Mouse (Mus musculus): ENCODE measurements around the gene Lst1.

The Lst1 gene

DNA sequence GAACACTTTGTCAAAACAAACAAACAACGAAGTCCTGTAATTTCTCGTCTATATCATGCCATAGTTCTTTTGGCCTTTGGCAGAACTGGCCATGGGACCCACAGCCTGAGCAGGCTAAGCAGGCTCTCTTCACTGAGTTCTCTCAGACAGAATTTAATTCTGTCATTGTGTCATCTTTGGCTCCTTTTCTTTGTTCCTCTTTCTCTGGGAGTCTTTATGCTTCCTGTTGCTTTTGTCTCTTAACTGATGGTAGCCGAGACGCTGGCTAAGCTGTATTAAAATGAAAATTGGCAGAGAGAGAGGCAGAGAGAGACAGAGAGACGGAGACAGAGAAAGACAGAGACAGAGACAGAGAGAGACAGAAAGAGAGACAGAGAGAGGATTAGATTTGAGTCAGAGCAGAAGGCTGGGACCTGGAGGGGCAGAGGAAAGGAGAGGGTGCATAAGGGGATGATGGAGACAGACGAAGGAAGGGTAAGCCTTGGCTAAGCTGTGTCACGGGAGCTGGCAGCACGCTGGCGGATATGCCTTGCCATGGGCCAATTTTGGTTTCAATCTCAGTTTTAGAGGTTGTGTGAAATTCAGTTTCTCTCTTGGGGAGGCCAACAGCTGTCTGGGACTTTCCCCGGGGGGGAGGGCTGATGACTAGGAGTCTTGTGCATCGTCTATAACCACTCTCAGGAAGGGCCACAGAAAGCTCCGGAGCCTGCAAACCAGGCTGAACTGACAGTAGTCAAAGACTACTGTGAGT, 21.7 kb upstream of the Lst1 start:
- DNase-seq (ENCODE audit: low spot score), result no peak

DNA sequence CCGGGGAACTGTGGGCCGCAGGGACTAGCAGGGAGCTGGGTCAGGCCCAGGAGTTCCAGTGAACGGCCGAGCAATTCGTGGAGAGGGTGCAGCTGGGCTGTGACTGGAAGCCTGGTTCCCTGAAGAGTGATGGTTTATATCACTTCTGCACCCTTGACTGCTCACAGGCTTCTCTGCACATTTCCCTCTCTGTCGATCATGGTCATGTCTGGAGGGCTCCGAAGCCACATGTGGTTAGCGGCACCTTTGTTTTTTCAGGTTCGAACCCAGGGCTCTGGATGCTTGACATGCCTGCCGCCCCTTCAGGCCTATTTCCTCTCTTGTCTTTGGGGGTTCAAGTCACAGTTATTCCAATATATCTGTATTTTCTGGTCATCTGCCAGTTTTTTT, 17.1 kb upstream of the Lst1 start:
- no peak for DNase-seq (ENCODE audit: low spot score)

DNA sequence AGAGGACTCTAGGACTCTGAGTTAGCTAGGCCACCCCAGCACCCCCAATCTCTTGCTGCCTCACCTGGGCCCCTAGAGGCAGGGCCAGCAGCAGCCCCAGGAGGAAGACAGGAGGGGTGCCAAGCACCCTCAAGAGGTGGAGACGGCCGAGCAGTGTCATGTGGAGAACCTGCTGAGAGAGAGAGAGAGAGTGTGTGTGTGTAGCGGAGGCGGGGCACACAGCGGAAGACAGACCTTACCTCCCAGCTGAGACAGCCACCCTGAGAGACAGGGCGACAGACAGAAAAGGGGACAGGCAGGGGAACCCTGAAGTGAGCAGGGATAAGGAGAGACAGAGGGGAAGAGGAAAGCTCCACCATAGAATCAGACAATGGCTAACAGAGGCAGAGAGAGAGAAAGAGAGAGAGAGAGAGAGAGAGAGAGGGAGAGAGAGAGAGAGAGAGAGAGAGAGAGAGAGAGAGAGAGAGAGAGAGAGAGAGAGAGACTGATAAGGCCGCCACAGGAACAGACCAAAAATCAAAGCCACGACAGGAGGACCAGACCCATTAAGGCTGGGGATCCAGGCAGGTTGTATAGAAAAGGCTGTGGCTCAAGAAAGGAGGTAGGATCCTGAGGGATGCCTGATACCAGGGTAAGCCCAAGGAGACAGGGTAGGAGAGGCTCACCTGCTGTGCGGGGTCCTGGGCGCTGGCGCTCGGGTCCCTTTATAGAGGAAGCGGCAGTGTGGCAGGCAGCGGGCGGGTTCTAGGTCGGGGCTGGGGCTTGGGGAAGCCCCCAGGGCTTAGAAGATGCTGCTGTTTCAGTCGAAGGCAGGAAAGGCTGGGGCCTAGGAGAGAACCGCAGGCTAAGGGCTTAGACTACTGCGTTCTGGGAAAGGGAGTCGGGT, 16.5 kb upstream of the Lst1 start, which contains the start of gene Lta:
Gene Lta, minus strand, starts transcription at position 858 of the 886 bp plus-strand sequence.
- DNase-seq (ENCODE audit: low spot score), result no peak

DNA sequence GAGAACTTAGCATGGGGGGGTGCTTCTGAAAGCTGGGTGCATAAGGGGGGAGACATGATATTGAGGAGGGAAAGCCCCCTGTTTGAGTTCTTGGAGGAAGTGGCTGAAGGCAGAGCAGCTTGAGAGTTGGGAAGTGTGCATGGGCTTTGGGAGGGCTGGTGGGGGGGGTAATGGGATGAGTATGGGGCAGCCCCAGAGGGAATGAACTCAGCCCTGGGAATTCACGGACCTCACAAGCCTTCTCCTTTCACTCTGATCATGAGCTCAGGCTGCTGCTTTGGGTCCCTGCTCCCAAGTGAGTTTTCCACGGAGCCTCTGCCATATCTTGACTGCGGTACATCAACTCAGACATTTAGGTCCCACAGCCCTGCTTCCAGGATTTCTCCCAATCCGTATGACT, 14.2 kb upstream of the Lst1 start:
- no peak for DNase-seq (ENCODE audit: low spot score)

DNA sequence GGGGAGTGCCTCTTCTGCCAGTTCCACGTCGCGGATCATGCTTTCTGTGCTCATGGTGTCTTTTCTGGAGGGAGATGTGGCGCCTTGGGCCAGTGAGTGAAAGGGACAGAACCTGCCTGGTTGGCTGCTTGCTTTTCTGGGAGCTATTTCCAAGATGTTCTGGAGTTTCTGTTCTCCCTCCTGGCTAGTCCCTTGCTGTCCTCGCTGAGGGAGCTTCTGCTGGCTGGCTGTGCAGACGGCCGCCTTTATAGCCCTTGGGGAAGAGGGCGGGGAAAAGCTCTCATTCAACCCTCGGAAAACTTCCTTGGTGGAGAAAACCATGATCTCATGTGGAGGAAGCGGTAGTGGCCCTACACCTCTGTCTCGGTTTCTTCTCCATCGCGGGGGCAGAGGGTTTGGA, 13.5 kb upstream of the Lst1 start, which contains the start of gene Tnf:
Gene Tnf, minus strand, starts transcription at position 221 of the 400 bp plus-strand sequence.
- DNase-seq (ENCODE audit: low spot score), result no peak

DNA sequence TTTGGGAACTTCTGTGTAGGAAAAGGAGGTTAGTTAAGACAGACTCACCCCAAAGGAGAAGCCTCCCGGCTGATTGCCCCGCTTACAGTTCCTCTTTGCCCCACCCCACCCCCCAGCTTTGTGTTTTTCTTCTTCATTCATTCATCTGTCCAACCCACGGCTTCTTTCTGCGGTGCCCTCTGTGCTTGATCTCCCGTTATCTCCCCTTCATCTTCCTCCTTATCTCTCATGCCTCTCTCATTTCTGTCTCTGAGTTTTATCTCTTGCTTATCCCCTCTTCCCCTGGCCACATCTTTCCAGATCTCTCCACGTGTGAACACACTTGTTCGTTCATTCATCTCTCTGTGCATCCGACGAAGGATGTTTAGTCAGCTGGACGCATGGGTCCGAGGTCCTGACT, 12.9 kb upstream of the Lst1 start:
- no peak for DNase-seq (ENCODE audit: low spot score)

DNA sequence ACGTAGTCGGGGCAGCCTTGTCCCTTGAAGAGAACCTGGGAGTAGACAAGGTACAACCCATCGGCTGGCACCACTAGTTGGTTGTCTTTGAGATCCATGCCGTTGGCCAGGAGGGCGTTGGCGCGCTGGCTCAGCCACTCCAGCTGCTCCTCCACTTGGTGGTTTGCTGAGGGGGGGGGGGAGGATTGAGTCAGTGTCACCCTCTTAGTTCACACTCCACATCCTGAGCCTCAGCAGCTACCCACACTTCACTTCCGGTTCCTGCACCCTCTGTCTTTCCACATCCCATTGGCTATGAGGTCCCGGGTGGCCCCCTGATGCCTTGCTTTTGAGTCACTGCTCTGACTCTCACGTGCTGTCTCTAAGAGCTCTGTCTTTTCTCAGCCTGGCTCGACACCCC, 12.2 kb upstream of the Lst1 start:
- no peak for DNase-seq (ENCODE audit: low spot score)

DNA sequence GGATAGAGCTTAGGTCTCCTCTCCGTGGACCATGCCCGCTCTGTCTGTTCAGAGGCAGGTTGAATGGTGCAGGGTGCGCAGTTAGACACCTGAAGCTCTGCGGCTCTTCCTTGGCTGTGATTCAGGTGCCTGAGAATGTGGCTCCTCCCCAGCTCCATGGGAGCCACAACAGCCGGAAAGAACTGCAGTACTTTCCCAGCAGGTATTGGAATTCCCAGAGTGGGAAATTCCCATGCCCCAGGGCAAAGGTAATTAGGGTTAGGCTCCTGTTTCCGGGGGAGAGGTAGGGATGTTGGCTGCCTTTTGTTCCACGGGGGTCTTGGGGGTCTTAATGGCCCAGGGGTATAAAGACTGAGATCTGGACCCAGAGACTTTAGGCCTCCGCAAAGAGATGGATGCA, 10.7 kb upstream of the Lst1 start:
- no peak for DNase-seq (ENCODE audit: low spot score)

DNA sequence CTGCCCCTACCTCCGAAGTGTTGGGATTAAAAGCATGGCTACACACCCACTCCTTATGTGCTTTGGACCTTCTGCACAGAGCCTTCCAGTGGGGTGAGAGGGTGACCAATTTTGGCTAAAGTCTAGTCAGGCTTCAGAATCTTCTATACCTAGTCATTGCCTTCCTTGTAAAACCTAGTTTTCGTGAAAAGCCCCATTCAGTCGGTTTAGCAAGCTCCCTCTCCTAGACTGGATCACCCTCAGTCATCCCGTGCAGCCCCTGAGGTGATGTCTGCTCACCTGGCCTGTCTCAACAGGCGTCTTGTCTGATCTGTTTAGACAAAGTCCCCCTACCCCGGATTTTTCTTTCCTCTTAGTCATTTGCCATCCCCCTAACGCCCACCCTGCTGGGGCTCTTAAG, 9.8 kb upstream of the Lst1 start:
- DNase-seq (ENCODE audit: low spot score), result no peak

DNA sequence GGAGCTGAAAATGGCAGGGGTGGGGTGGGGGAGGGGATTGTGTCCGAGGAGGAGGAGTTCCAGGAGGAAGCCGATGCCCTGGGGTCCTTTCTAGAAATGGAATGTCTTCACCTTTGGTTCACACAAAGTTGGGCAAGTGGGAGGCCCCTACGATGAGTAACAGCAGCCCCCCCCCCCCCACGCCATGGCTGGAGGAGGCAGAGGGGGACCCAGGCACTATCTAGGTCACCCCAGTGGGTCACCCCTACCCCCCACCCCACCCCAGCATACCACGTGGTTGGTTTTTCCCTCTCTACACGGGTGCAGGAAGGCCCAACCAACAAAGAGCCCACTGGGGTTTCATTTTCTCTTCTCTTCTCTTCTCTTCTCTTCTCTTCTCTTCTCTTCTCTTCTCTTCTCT, 8.9 kb upstream of the Lst1 start:
- DNase-seq (ENCODE audit: low spot score), result no peak

DNA sequence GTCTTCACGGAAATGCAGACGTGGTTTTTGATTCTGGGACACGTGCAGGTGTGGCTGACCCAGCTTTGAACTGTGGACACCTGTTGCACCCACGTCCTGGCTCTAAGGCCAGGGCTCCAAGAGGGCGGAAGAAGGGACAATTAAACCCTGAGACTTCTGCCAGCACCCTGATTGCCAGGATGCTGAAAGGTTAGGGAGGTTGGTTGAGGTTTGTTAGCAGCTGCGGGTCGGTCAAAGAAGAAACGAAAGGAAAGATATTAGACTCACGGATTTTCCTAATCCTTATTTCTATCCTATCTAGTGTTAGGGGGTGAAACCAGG, 8.0 kb upstream of the Lst1 start:
- no peak for DNase-seq (ENCODE audit: low spot score)

DNA sequence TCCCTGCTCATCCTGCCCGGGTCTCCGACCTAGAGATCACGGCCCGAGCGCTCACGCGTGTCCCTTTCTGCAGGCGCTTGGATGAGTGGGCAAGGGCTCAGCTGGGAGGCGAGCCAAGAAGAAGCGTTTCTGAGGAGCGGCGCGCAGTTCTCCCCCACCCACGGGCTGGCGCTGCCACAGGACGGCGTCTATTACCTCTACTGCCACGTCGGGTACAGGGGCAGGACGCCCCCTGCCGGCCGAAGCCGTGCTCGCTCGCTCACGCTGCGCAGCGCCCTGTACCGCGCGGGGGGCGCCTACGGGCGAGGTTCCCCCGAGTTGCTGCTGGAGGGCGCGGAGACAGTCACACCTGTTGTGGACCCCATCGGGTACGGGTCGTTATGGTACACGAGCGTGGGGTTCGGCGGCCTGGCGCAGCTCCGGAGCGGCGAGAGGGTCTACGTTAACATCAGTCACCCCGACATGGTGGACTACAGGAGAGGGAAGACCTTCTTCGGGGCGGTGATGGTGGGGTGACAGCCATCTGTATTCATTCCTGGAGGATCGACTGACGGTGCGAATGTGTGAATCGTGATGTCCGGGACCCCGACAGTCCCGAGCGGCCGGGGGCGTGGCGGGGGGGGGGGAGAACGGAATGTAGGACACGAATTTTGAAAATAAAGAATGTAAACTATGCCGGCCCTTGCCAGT, 7.5 kb upstream of the Lst1 start:
- DNase-seq (ENCODE audit: low spot score), result peak; percentile 65

DNA sequence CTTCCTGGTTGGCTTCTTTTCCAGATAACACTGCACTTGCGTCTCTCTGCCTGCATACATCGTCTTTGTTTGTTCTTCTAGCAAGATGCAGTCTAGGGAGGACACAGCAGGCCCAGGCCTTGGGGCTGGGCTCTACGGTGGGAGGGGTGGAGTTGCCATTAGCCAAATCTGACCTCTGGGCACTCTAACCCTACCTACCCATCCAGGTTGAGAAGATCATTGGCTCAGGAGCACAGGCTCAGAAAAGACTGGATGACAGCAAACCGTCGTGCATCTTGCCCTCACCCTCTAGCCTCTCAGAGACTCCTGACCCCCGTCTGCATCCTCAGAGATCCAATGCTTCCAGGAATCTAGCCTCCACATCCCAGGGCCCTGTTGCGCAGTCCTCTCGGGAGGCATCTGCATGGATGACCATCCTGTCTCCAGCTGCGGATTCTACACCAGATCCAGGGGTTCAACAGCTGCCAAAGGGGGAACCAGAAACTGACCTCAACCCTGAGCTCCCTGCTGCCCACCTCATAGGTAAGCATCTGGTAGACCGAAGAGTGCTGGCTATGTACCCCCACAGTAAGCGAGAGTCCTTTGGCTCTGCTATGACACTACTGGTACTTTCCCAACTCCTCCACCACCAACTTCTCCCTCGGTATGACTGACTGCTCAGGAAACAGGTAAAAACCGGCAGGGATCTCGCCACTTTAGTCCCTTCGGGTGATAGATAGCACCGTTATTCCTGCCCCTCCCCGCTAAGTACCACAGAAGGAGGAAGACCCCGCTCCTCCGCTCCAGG, 6.8 kb upstream of the Lst1 start:
- no peak for DNase-seq (ENCODE audit: low spot score)

DNA sequence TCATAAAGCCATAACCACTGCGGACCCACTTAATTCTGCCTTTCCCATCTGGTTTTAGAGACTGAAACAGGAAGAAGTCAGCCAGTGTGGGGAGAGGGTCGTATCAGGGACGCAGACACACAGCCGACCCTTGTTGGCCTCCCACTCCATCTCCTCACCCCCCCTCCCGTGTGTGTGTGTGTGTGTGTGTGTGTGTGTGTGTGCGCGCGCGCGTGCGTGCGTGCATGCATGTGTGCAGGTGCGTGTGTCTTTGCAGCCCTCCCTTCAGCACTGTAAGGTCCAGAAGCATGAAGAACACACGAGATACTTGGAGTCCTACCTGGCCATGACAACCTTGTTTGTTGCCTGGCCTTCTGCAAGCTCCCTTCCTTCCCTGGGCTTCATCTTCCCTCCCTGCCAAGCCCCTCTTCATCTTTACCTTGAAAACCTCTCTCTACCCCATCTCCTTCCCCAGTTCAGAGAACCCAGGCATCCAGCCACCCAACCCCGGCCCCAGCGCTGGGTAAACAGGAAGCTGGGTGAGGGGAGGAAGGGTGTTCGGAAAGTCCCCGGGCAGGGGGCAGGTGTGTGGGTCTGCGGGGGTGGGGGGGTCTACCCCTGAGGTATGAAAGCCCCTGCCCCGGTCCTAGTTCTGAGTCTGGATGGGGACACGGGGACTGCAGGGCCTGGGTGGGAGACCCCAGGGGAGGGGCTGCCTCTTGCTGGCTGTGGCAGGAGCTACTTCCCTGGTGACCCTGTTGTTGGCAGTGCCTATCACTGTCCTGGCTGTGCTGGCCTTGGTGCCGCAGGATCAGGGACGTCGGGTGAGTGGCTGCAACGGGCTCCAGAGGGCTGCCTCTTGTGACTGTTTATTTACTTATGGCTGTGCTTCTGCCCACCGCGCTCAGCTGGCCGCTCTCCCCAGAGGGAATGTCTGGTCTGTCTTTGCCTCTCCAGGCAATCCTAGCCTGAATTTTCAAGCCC, 5.9 kb upstream of the Lst1 start, which contains the start of gene Ltb:
Gene Ltb, plus strand, starts transcription at position 559 of the 963 bp plus-strand sequence.
- DNase-seq (ENCODE audit: low spot score), result no peak

DNA sequence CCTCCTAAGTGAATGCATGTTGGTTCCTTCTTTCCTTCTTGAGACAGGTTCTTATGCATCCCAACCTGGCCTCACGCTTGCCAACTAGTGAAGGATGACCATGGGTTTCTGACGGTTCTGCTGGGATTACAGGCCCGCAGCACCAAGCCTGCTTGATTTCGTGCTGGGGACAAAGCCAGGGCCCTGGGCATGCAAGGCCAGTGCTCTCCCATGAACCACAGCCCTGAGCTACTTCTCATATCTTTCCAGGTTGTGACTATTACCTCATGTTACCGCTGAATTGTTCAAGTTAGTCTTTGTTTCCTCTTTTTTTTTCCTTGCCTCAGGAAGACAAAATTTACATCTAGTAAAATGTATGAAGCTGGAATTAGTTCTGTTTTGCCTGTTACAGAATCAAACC, 4.7 kb upstream of the Lst1 start:
- DNase-seq (ENCODE audit: low spot score), result no peak

DNA sequence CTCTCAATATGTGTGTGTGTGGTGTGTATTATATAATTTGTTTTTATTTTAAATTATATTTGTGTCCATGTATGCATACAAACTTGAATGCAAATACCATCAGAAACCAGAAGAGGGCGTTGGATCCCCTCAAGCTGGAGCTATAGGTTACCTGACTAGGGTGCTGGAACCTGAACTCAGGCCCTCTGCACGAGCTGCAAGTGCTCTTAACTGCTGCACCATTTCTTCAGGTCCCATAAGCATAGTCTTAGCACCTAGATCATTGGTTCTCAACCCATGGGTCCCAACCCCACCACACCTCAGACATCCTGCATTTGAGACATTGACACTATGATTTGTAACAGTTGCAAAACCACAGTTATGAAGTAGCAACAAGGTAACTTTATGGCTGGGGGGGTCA, 3.5 kb upstream of the Lst1 start:
- DNase-seq (ENCODE audit: low spot score), result no peak

DNA sequence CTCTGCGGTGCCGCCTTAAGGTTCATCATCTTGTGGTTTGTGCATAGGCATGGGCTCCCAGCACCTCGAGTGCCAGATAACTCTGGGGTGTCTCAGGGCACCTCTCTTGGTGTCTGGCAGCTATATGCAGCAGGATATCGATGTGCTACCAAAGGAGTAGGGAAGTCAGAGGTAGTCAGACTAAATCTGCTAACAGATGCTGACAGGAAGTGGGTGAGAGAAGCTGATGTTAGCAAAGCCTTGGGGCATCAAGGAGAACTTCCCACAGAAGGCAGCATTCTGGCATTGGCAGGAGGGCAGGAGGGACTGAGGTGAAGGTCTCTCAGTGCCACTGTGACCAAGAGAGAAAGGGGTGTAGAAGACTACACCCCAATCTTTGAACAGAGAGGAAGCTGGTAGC, 1.9 kb upstream of the Lst1 start:
- no peak for DNase-seq (ENCODE audit: low spot score)

DNA sequence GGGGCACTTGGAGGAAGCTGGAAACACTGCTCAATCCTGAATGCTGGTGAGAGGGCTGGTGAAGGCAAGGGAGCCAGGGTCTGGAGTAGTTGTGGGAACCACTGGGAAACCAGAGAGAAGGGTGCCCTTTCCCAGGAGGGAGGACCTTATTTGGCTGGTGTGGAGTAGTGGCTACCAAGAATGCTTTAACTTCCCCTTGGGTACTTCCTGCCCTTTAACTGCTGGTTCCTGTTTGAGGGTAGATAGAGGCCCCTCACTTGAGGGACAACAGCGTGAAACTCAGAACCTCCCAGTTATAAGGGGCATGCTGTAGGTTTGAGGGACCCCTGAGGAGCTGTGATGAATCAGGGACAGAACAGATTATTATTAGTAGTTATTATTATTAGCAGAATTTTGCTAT, 947 bp upstream of the Lst1 start:
- DNase-seq (ENCODE audit: low spot score), result no peak

DNA sequence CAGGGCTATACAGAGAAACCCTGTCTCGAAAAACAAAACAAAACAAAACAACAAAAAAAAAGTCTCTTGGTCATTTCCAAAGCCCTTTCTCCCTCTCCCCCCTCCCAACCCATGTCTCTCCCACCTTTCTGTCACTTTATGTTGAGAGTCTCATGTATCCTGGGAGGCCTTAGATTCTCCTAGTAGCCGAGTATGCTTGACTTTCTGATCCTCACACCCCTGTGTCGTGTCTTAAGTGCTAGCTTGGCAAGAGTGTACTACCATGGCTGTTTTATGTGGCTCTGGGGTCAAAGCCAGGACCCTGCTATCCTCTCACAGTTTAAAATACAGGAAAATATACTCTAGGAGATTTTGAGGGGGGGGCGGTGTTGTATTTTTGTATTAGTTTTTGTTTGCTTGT, 894 bp downstream of the Lst1 start:
- DNase-seq (ENCODE audit: low spot score), result no peak

DNA sequence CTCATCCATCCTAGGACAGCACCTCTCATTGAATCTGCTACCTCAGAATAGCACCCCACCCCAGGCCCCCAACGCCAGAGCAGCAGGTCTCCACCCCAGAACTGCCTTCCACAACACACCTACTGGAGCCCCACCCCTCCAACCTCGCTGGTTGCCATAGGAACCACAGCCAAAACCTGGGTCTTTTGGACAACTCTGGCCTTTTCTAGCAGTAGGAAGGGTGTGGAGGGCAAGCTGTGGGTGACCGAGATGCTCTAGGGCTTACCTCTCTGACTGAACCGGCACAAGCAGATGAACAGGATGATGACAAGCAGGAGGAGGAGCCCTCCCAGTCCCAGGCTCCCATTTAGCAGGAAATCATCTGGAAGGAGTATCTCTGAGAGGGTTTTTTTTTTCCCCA, 1.6 kb downstream of the Lst1 start:
- DNase-seq (ENCODE audit: low spot score), result no peak

Measured in left cerebral cortex, adult 11 months (tissue).